Mouse (Mus musculus): ENCODE measurements around the gene Hist1h2bn.
A peak's percentile ranks its signal among the peaks of the same experiment; 100 is the strongest.
"Not testable (repeated sequence)": the region's sequence is repeated elsewhere in the genome, so short reads cannot be mapped to it uniquely, and the experiment has no call there.

Hist1h2bn gene

DNA sequence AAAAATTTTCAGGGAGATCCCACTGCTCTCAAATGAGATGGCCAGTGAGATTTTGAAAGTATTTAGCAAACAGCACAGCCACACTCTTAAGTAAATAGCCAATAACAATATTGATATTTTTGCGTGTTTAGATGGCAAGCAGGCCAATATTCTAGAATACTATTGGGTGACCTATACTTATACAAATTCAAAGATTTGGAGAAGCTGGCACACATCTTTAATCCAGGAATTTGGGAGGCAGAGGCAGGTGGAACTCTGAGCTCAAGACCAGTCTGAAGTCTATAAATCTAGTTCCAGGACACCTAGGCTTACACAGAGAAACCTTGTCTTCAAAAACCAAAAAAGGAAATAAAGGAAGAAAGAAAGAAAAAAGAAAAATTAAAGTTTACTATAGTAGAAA is 27.7 kb downstream of the Hist1h2bn start:
- DNase-seq (ENCODE audit: low read depth), result no peak

DNA sequence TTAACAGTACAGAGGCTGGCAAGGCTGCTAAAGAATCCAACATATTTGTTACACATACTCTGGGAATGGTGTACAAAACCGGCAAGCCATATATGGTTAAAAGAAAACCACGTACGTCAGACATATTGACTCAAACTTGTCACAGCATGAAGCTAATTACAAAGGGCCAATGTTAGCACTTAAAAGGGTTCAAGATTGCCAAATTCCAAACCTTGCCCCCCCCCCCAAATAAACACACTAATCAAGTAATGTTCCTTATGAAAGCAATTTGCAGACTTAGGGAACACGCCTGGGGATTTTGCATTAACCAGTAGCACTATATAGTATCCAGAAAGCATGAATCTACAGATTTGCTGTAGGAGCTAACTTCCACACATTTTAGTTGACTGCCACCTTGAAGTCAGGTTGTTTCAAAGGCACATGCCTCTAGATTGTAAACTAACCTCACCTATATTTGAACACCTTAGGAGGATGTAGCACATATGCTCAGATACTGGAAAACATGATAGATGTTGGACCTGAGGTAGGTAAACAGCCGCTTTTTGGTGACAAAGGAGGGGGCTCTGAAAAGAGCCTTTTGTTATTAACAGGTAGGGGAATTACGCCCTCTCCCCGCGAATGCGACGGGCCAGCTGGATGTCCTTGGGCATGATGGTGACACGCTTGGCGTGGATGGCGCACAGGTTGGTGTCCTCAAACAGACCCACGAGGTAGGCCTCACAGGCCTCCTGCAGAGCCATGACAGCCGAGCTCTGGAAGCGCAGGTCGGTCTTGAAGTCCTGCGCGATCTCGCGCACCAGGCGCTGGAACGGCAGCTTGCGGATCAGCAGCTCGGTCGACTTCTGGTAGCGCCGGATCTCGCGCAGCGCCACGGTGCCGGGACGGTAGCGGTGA is 28.7 kb downstream of the Hist1h2bn start:
- peak; percentile 66 for DNase-seq (ENCODE audit: low read depth)

DNA sequence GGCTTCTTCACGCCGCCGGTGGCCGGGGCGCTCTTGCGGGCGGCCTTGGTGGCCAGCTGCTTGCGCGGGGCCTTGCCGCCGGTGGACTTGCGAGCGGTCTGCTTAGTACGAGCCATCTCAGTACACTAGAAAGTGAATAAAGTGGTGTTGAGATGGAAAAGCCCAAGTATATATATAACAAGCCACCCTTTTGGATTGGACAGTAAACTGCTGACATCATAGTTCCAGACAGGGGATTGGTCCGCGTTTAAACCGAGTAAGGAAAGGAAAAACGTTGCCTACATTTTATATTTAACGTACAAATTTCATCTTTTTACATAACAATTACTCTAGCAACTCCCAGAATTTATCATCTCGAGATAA is 29.3 kb downstream of the Hist1h2bn start, which contains the start of gene Hist1h3i:
Gene Hist1h3i, minus strand, starts transcription at position 116 of the 363 bp plus-strand sequence.
- peak; percentile 91 for DNase-seq (ENCODE audit: low read depth)

DNA sequence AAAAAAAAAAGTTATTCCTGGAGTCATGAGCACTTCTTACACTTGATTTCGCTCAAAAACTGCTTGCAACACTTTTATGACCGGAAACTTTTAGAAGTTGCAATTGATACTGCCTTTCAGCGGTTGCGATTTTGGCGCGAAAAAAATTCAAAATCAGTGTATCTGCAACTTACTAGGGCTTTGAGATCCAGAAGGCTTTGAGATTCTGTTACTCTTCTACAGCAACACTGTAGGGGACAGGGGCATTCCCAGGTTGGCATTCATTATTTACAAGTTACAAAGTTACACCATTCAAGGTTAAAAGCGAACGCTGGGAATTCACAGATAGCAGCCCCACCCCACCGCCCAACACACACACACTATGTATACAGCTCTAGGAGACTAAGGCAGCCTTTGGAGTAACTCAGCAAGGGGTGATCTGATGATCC is 29.8 kb downstream of the Hist1h2bn start:
- peak; percentile 61 for DNase-seq (ENCODE audit: low read depth)

DNA sequence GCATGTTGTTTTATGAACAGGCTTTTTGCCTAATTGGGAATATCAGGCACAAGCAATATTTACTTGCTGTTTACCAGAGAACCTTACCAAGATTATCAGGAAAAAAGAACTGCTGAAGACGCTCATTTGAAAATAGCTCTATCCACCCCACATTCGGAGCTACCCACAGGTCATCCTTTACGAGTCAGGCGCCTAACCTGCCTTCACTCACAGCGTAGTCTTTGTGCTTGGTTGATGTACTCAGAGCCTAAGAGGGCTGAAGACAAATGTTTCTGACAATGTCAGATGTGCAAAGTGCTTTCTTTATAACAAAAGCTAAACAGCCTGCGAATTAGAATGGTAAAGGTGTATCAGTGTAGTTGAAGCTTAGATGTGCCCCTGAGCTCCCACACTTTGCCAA is 30.4 kb downstream of the Hist1h2bn start:
- no peak for DNase-seq (ENCODE audit: low read depth)

DNA sequence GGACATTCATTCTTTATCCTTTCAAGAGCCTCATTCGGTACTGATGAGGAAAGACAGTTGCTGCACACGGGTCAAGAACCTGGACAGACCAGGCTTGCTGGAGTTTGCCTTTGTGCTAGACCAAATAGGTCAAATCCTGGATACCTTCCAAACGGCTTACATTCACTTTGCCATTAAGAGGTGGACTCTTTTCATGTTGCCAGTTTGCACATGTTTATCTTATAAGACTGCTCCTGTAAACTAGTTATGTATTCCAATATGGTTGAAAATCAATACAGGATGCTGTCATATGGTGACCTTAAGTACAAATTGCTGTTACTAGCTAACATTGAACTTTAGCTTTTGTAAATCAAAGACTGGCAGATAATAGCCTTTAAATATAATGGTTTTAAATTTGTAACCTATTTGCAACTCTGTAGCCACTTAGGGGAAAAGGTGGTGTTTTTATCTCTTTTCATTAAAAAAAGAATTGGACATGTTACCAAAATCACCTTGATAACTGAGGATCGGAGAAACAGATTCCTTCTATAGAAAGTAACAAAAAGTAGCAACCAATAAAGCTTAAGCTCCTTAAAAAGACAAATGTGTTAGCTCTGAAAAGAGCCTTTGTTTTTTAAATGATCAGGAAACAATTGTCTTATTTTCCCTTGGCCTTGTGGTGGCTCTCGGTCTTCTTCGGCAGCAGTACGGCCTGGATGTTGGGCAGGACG is 32.4 kb downstream of the Hist1h2bn start:
- peak; percentile 56 for DNase-seq (ENCODE audit: low read depth)

DNA sequence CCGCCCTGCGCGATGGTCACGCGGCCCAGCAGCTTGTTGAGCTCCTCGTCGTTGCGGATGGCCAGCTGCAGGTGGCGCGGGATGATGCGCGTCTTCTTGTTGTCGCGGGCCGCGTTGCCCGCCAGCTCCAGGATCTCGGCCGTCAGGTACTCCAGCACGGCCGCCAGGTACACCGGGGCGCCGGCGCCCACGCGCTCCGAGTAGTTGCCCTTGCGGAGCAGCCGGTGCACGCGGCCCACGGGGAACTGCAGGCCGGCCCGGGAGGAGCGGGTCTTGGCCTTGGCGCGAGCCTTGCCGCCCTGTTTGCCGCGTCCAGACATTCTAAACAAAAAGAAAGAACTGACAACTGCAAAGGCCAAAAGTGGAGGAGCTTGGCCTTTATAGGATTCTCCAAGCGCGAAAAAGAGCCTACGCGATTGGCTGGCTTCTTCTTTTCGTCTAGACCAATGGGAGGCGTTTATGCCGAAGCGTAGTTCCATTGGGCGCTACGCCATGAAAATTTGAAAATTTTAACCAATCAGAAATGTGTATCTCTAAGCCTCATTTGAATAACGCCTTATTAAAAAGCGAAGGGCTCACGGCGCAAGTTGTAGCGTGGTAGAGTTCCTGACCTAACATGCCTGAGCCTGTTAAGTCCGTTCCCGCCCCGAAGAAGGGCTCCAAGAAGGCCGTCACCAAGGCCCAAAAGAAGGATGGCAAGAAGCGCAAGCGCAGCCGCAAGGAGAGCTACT is 33.1 kb downstream of the Hist1h2bn start, which contains the start of the genes Hist1h2an and Hist1h2bp:
Gene Hist1h2an, minus strand, starts transcription at position 320 of the 731 bp plus-strand sequence.
Gene Hist1h2bp, plus strand, starts transcription at position 563 of the 731 bp plus-strand sequence.
- peak; percentile 94 for DNase-seq (ENCODE audit: low read depth)

DNA sequence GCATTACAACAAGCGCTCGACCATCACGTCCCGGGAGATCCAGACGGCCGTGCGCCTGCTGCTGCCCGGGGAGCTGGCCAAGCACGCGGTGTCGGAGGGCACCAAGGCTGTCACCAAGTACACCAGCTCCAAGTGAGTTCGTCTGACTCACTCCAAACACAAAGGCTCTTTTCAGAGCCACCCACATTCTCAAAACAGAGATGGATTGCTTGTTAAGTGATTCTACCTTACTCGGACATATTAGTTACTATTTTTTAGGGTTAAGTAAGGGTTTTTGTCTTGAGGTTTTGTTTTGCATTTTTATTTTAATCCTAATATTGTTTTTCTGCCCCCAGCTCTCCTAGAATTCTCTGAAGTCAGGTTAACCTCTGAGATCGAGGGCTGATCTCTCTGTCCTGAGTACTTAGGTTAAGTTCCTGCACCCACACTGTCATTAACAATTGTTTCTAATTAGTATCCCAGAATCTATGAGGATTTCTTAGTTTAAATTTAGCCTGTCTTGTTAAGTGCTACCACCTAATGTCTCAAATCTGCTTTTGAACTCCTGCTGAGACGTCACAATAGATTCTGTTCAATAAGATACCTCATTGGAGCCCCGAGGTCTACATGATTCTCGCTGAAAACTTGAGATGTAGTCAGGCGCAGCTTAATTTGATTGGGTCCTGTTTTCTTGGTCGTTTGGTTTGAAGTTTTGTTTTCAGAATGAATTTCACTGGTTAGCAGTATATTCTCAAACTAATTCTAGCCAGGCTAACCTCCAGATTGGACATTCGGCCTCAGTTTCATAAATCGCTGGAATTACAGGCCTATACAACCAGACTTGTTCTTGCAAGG is 34.1 kb downstream of the Hist1h2bn start:
- DNase-seq (ENCODE audit: low read depth), result no peak

DNA sequence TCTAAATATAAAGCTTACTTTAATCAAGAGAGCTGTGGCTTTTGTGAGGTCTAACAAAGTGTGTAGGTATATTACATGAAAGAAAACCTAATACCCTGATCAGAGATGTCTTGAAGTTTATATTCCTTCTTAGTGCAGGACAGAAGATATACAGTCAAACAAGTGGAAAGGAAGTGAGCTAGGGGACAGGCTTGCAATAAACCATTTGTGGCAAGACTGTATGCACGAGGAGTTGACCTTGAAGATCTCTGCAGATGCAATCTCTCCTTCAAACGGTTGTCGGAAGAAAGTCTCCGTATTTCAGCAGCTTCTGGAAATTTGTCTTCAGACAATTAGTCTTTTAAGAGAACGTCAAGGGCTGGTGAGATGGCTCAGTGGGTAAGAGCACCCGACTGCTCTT is 36.0 kb downstream of the Hist1h2bn start:
- no peak for DNase-seq (ENCODE audit: low read depth)

DNA sequence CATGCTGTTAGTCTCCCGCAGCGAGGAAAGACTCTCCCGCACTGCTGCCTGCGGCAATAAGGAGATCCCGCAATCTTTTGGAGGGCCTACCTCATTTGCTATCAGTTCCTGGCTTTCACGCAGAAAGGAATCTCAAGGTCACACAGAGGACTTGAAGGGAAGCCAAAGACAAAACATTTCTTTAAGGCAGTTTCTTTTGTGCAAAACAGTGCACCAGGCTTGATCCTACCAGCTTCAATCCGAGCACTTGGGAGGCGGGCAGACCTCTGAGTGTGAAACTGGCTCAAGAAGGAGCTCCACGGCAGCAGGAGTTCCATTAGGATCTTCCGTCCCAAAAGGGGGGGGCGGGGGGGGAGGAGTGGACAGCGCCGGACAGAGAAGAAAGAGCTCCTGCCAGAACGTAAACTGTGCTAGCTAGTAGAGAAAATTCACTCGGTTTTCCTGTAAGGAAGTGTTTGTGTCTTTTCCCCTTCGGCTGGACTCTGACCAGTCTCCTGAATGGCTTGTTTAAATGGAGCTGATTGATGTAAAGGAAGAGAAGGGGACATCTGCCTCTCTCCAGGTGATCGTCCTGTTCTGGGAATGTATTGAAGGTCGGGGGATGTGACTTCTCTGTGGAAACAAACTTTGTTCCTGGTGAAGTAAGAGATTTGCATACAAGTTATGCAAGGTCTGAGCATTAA is 36.8 kb downstream of the Hist1h2bn start:
- DNase-seq (ENCODE audit: low read depth), result no peak

DNA sequence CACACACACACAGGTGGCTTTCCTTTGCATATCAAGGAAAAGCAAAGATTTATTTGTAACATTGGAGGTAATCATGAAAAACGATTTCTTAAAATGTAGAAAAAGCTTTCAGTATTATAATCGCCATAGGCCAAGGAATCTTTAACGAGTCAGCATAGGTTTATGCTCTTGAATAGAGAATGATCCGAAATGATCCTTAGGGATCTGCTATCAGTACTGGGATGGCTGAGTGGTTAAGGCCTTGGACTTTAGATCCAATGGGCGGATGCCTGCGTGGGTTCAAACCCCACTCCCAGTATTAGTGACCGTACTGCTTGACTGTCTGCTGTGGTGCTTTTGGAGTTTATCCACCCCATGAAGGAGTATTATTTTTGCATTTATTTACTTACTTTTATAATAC is 41.7 kb downstream of the Hist1h2bn start:
- DNase-seq (ENCODE audit: low read depth), result no peak

DNA sequence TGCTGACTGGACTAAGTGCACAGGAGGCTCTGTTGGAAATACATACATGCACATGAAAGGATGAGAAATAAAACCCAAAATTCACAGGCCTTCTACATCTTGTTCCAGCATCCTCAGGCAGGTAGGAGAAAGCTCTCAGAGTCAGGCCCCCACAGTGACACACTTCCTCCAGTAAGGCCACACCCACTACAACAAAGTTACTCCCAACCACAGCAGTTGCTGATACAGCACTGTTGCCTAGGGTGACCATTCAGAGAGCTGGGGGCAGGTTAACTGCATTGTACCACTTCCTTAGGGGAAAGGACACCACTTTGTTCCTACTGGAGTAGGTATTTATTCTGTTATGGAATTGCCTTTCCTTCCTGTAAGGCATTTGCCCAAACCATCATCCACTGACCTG is 43.2 kb downstream of the Hist1h2bn start:
- not testable (repeated sequence) for DNase-seq (ENCODE audit: low read depth)

DNA sequence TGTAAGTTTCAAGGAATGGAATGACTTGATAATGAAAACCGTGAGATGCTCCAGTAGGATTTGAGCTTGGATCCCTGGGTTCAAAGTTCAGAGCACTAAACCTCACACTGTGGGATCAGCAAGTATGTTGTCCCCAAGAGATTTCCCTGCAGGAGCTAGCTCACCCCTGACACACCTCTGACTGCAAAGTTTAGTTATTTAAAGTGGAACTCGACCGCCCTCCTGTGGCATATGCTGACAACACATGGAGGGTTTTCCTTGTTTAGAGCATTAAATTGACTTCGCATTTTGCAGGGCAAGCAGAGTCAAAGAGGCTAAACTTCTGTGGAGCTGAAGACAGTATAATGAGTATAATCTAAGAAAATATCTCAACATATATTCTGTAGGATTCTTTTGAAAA is 49.1 kb downstream of the Hist1h2bn start:
- not testable (repeated sequence) for DNase-seq (ENCODE audit: low read depth)

All from c-Kit-positive CD71-positive TER-119-negative erythroid progenitor cells, embryonic 14.5 days (primary cell).